Mouse (Mus musculus) yolk sac, embryonic 10.5 days (tissue): ENCODE measurements at regions not wholly inside any gene's neighbourhood (a gene's known extent, or its start where the extent isn't known, plus 50 kb on each side); places are given as distances from the start of the nearest gene placed in this dataset.

Source experiments
- DNase-seq: peaks from one replicate; pipeline ENCODE4 v3.0.0-alpha.2; 2017; ENCODE audit warnings: low spot score

GRCm38 (mm10) chr1:191486766-191487165 lies 83.7 kb upstream of the Ppp2r5a start:
- DNase-seq, result peak; percentile 65

- DNase-seq, result no peak
Measured at GRCm38 (mm10) chr1:191484726-191485425, 81.8 kb upstream of the Ppp2r5a start.

DNA sequence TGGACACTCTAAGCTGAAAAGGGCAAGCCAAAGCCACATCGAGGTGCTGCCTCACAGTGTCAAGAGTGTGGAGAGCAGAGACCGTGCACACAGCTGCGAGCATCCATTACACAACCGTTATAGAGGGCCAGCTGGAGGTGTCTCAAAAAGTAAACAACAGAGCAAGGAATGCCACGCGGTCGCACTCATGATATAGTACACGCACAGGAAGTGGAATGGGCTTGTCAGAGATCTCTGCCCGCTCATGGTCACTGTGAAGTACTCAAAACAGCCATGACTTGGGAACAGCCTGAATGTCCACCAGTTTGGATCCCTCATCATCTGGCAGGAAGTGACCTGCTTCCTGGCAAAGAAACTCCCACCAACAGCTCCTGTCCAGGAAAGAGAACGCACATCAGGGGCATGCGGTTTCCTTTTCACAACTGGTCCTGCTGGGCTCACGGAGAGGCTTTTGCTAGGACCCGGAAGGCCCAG lies 76.9 kb upstream of the Ppp2r5a start:
- DNase-seq, result no peak

- no peak for DNase-seq
Measured at GRCm38 (mm10) chr1:191472551-191472950, 69.5 kb upstream of the Ppp2r5a start.

DNA sequence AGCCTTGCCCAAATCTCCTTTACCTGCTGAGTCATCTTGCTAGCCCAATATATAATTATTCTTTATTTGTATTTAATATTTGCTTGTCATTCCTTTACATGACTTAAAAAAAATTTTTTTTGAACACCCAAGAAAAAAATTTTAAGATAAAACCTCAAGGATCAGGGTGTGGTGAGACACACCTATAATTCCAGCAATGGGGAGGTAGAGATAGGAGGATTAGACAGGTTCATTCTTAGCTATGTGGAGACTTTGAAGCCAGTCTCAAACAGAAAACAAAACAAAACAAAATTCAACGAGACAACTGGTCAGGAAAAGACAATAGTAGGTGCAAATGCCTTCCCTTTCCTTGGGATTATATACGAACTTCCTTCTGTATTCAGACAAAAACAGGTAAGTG lies 68.4 kb upstream of the Ppp2r5a start:
- DNase-seq, result no peak

DNA sequence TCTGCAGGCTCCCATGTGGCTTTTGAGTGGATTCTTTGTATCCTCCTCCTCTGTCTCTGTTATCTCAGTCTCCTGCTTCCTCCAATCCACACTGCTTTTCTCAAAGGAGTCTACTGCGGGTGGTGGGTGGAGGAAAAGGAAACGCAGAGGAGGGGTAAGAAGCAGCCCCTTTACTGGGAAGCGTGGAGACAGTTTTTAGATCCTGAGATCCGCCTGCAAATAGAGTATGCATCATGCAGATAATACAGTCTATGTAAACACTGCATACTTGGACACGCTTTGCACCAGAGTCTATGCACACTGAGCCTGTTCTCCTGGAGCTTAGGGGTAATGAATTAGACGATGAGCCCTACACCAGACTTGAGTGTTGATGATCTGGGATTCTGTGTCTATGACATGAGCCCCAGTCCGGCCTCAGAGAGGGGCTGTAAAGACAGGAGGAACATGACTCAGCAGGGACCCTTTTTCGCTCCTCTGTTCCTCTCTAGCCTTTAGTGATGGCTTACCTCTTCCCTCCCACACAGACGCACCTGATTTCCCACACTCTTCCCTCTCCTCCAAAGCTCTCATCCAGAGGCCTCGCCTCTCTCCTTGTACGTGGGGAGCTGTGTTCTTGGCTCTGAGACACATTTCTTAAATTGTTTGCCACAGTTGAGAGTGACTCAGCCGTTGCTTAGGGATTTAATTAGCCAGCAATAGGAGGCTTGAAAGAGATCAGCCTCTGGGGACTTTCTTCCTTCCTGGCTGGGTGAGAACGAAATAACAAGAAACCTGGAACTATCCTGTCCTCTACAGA lies 67.3 kb upstream of the Ppp2r5a start:
- no peak for DNase-seq

- no peak for DNase-seq
Measured at GRCm38 (mm10) chr1:191468837-191469529, 65.9 kb upstream of the Ppp2r5a start.

GRCm38 (mm10) chr1:191466261-191466660 lies 63.2 kb upstream of the Ppp2r5a start:
- no peak for DNase-seq

DNA sequence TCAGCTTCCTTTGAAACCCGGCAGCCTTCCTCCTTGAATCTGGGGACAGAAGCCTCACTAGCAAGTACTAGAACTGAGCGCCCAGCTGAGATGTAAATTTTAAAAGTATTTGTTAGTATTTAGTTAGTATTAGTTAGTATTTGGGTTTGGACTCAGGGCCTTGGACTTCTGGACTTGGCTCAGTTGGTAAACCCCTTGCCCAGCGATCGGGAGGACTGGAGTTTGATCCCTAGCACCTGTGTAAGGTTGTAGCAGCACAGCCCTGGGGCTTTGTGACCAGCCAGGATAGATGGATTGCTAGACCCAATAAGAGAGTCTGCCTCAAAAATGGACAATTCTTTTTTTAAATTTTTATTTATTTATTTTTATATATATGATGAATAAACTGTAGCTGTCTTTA lies 62.7 kb upstream of the Ppp2r5a start:
- DNase-seq, result no peak

- DNase-seq, result no peak
Measured at GRCm38 (mm10) chr1:191465170-191465569, 62.1 kb upstream of the Ppp2r5a start.

DNA sequence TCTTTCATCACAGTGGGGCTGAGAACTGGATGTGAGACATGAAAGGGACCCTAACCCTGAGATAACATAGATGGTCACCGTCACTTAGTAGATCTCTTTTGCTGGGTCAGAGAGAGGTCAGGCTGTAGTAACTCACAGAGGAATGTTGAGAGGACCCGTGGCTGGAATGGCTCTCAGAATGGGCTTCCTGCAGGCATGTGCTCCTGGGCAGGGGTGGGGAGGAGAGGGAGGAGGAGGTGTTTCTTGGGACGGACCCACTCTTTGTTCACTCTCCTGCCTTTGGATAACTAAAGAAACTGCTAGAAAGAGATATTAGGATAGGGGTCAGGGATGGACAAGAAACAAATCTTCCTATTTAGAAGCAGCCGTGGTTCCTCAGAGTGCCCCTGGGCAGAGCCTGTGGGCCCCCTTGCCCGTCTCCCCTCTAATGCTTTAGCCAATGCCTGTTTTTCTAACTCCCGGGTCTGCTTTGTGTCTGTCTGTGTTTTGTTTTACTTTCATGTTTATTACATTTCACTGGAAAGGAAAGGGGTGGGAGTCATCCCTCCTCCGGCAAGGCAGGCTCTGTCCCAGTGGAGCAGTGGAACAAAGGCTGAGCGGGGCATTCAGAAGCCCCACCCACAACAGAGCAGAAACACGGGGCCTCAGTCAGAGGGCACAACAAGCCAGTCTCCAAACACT lies 58.9 kb upstream of the Ppp2r5a start:
- peak; percentile 55 for DNase-seq

GRCm38 (mm10) chr1:191459066-191459465 lies 56.0 kb upstream of the Ppp2r5a start:
- no peak for DNase-seq

DNA sequence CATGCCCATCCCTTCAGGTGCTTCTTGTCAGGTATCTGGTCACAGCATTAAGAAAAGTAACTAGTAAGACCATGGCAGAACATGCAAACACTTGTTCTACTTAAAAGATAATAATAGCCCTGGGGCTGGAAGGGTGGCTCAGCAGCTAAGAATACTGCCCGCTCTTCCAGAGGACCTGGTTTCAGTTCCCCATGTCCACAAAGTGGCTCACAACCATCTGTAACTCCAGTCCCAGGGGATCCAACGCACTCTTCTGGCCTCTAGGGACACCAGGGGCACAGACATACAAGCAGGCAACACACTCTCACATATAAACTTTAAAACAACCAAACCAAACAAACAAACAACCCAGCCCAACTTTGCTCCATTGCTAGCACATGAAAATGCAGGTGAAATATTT lies 55.2 kb upstream of the Ppp2r5a start:
- DNase-seq, result no peak

DNA sequence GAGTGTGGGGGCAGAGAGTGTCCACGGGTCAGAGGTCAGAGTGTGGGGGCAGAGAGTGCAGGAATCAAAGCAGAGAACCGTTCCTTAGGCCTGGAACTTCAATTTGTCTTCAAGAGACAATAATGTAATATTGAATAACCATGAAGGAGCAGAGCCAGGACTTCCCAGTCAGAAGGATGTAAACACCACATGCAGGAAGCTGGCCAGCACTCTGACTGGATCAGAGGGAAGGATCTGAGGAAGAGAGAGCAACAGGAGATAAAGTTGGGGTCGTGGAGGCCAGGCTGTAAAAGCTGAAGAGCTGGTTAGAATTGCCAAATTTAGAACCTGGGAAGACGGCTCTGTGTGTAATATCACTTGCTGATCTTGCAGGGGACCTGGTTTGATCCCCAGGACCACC lies 54.0 kb upstream of the Ppp2r5a start:
- DNase-seq, result no peak

DNA sequence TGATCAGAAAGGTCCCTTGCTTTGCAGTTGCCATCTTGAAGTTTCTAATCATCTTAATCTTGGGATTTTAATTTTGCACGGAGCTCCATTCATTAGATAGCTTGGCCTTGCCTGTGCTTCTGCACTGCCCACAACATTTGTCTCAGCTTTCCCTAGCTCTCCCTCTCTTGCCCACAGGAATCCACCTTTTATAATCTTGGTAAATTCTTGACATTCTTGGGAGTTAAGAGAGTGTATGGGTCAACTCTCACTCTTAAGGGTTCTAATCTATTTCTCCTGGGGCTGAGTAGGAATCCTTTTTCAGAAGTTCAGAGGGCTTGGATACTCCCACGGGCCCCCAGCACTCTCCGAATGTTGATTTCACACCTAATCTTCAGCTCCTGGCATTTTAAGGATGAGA lies 51.5 kb upstream of the Ppp2r5a start:
- no peak for DNase-seq

- DNase-seq, result no peak
Measured at GRCm38 (mm10) chr1:191453589-191453988, 50.5 kb upstream of the Ppp2r5a start.
